Mouse (Mus musculus): Measurements from ENCODE around the gene Nr2c2.

The Nr2c2 gene

DNA sequence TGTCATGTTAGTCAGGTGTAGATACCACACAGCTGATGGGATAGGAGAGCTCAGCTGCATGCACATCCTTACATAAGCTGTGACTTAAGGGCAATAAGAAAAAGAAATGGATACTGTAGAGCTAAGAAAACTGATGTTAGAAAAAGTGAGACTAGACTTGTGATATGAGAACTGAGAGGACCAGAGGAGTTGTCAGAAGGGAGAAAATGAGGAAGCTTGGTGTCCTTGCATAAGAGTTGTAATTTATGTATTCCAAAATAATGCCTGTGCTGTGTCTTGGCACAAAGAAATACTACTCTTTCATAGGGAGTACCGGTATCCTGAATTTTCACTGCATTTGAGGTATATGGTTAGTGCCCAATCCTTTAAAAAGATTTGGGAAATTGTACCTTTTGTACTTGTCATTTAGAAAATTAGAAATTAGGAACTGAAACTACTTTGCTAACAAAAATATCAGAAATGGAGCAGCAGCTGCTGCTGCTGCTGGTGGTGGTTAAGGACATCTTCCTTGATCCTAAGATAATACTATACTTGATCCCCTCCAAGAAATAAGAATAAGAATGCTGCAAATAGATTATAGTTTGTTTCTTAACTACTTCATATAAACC is 35.8 kb downstream of the Nr2c2 start:
- DNase-seq (ENCODE audit: extremely low spot score, low spot score): no peak

DNA sequence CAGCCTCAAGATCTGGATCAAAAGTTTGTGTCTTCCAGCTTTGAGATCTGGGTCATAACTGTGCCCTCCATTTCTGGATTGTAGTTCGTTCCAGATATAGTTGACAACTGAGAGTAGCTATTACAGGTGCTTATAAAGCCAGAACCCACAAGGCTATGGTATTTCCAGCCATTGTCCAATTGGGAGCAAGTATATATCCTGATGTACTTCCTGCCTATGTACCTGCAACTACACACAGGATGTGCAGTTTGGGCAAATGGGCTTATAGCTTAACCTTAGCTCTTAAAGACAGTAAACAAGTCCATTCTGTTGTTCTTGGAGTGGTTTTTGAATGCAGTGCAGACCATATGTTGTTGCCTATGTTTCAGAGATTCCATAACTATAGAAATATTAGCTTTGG is 40.3 kb downstream of the Nr2c2 start:
- DNase-seq (ENCODE audit: extremely low spot score, low spot score): no peak

DNA sequence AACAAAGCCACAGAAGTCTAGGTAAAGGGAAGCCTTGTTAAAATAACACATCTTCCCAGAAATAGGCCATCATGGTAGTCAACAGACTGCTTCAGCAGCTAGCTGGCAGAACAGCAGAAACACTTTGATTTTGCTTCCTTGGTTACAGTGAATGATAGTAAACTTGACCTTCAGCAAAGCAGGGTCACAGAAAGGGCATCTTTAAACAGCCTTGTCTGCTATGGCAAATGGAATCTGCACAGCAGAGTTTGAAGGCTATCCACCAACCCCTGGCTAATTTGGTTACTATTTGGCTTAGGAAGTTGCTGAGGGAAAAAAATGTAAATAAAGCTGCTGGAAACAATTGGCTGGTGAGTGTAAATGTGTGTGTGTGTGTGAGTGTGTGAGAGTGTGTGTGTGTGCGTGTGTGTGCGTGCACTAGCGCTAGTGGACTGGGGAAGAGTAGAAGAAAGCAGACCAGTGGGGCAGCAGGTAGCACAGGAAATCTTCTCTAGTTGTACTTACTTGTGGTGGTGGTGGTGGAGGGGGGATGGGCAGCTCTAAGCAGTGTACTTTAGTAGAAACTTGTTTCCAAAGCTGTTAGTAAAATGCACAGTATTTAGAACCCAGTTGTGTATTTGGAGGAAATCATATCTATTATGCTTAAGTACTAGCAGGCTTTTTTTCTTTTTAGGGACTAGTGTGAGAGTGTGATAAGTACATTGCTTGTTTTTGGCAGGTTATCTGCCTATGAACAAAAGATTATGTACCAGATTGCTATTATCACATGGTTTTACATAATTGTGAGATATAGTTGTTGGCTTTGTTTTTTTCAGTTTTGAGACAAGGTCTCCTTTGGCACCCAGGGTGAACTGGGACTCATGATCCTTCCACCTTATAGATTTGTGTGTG is 41.1 kb downstream of the Nr2c2 start:
- no peak for DNase-seq (ENCODE audit: extremely low spot score, low spot score)

DNA sequence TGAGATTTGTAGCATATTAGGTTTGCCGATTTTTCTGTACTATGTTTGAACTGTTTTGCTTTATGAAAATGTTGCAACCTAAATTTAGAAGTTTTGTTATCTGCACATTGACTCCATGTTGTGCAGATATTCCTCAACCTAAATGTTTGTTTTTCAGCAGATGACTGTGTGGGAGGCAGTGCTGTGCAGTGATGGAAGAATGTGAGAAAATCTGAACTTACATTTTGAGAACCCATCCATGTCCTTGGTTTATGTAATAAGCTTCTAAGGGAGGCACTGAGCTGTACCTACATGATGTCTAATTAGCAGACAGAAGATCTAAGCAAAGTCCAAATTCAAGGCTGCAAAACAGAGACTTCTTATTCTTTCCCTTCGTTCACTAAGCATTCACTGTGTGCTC is 42.4 kb downstream of the Nr2c2 start:
- no peak for DNase-seq (ENCODE audit: extremely low spot score, low spot score)

DNA sequence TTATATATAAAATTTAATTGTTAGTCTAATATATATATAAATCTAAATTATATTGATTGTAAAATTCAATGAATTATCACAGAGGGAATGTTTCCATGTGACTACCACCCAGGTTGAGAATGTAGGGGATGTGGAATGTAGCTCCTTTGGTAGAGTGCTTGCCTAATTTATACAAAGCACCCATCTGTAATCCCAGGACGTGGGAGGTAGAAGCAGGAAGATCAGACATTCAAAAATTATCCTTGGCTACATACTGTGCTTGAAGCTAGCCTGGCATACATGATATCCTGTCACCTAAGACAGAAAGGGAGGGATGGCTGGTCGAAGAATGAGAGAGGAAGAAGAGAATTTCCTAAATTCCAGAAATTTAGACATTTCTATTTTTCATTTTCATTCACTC is 45.2 kb downstream of the Nr2c2 start:
- DNase-seq (ENCODE audit: extremely low spot score, low spot score): no peak

DNA sequence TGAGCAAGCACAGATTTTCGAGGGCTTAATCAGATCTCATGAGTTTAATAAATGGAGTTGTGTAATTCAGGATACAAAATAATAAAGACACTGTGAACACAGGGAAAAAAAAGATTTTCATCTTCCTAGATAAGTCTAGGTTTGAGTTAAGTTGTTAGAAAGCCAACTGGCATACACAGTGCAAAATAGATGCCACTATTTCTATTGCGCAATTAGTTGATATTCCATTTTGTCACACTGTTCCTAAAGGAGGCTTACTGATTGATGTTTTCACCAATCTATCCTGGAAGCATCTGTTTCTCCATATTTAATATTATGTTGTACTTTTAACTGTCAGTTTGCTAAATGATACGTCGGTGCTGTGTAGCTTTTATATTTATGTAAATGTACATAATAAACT is 54.7 kb downstream of the Nr2c2 start:
- no peak for DNase-seq (ENCODE audit: extremely low spot score, low spot score)

DNA sequence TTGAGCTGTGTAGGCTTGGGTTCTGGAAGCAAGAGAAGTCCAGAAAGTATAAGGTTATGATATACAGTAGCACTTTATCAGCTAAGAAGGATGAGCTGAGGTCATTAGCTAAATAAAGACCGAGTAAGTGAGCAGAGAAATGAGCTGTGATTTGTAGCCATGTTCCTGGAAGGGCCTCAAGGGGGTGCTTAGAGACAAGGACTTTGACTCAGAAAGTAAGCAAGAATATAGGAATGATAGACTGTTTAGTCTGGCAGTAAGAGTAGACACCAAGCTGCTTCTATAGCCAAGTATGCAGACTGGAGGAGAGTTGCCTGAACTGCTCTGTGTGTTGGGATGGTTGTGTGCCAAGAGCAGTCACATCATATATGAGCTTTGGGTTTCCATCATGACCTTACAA is 62.6 kb downstream of the Nr2c2 start:
- no peak for DNase-seq (ENCODE audit: extremely low spot score, low spot score)

DNA sequence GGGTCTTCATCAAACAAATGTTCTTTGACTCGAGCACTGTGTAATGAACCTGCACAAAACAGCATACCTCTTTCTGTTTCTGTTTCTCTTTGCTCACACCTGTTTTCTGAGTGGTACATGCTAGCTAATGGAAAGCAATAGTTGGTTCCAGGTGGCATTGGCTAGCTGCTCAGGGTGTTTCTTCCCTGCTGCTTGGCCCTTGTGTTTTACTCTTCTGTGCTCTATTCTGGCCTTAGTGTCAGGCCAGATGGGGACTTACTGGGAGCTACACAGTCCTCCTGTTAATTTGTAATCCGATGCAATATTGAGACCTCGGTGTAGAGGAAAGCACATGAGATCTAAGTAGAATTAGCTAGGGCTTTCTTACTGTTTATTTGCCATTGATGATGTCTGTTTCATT is 67.6 kb downstream of the Nr2c2 start:
- no peak for DNase-seq (ENCODE audit: extremely low spot score, low spot score)

DNA sequence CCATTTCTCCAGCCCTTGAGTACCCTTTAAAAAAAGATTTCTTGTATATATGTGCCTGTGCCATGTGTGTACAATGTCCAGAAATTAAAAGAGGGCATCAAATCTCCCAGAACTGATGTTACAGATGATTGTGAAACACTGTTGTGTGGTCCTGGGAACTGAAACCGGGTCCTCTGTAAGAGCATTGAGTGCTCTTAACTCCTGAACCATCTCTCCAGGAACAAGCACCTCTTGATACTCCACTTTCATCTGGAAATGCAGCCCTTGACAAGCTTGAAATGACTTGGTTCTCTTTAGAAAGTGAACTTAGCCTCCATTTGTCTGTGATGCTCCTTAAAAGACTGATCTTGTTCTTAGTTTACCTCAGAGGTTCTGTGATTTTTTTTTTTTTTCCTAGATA is 71.5 kb downstream of the Nr2c2 start:
- DNase-seq (ENCODE audit: extremely low spot score, low spot score): no peak

DNA sequence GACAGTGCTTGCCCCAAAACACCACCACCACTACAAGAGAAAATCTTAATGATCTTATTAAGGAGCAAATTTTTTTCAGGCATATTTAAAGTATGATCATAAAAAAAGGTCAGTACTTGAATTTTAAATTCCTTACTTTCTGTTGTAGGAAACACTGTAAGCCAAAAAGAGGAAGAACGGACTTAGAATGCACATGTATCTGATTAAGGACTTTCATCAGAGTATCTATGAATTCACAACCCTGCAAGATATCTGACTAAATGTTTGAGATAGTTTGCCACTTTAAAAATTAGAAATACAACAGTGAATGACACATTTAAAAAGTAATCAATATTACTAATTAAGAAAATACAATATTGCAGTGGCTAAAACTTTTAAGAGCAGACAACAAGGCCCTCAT is 85.3 kb downstream of the Nr2c2 start:
- no peak for DNase-seq (ENCODE audit: extremely low spot score, low spot score)

DNA sequence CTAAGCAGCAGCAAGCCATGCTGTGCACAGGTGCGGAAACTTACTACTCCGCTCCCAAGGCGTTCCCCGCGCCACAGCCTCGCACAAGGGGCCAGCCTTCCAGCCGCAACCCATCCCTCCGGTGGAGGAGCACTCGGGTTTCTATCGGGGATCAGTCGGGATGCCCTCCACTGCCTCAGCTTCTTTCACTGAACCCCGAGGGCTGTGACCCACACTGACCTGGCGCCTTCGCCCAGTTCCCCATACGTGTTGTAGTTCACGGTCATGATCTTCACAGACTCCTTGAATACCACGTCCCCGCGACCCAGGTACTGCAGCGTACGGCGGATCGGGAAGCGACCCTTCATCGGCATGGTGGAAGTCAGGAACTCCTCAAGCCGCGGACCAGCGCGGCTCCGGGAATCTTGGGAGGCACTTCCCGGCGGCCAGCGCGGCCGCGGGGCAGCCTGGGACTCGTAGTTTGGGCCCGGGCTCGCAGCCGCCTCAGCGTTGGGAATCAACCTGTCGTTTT is 92.5 kb downstream of the Nr2c2 start, which contains the start of gene Mrps25:
Mrps25 (minus strand) TSS at position 413 of the 511 bp plus-strand sequence.
- peak; percentile 77 for DNase-seq (ENCODE audit: extremely low spot score, low spot score)

DNA sequence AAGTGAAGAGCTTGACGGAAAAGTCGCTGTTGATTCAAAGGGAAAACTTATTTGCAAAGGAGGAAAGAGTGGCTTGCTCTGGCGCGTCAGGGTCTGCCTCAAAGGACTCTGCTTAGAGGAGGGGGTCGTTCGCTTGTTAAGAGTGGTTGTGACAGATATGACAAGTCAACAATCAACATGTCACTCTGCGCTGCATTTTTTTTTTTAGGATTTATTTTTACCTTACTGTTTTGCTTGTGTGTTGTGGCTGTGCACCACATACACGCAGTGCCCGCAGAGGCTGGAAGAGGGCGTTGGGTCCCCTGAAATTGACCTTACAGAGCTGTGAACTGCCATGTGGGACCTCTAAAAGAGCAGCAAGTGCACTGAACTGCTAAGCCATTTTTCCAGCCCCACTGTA is 93.0 kb downstream of the Nr2c2 start:
- DNase-seq (ENCODE audit: extremely low spot score, low spot score): no peak

DNA sequence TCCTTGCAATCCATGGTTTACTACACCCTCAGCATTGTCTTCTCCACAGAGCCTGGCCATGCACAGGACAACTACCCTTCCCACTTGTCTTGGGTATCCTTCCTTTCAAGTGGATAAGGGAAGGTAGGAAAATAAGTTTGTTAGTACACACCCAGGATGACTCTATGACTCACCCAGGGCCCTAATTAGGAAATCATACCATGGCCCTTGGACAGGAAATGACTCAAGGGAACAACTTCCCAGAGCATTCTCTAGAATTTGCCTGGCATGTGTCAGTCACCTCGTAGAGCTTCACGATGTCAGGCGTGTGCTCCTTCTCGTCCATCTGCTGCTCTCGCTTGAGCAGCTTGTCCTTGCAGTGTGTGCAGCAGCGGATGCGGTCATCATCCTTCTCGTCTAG is 108.2 kb downstream of the Nr2c2 start:
- DNase-seq (ENCODE audit: extremely low spot score, low spot score): no peak

DNA sequence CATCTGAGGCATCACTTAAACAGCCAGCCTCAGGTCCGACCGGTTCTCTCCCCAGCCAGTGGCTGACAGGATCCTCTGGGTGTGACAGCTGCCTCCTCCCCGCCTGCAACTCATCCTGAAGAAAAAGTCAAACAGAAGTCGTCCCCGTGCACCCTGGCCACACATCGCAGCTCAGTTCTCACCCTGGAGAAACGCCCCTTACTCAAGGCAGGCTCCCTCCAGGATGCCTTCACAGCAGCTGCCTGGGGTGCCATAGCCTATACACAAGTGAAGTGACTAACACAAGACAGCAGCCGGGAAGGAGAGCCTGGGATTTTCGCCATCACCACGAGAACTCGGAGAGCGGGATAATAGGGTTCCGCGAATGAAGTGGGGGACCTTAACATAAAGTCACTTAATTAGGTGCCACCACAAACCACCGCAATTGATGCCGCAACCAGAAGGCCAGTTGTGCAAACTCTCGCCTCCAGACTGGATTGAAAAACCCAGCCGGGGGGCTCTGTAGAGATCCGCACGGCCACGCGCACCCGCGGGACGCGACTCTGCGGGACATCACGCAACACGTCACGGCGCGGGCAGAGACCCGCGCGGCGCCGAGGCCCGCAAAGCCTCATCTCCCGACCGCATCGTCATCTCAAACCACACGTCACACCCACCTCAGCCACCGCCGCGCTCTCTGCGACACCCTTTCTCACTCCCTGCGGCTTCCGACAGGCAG is 123.0 kb downstream of the Nr2c2 start:
- peak; percentile 13 for DNase-seq (ENCODE audit: extremely low spot score, low spot score)

DNA sequence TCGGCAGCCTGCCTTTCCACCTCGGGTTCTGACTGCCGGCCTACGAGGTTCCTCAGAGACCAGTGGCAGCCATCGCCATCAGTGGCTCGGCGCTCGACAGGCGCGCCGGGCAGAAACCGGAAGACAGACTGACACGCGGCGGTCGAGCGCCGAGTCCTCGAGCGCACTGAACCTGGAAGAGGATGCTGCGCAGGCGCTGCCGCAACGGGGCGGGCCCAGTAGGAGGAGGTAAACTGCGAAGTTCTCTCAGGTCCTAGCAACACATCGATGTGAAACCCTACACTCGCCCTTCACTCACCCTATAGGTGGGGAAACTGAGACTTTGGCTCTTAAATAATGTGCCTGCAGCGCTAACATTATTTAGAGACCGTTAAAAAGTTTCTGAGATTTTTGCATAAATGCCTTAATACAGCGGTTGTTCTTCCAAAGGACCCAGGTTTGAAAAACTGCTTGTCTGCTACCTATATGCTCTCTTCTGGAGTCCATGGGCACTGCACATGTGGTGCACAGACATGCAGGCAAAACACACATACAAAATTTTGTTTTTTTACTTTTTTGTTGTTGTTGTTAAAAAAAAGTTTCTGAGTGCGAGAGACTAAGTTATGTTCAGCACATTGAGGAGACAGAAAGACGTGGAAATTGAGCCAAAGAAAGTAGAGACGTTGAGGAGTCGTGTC is 123.7 kb downstream of the Nr2c2 start, which contains the start of gene Rbsn:
Rbsn (minus strand) TSS at position 153 of the 677 bp plus-strand sequence.
- DNase-seq (ENCODE audit: extremely low spot score, low spot score): peak; percentile 95

DNA sequence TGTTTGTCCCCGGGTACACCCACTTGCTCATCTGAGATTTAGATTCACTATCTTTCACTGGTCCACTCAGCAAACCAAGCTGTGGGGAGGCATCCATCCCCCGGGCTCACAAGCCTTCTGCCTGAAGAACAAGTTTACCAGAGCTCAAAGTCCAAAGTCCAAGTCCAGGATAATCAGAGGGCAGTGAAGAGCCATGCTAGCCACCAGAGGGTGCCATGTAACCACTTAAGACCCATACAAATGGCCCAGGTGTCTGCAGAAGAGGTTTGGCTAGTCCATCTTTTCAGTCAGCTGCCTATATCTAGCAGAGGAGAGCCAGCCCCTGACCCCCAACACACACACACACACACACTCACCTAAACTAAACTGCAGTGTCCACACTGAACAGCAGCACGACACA is 128.3 kb downstream of the Nr2c2 start:
- DNase-seq (ENCODE audit: extremely low spot score, low spot score): peak; percentile 29

DNA sequence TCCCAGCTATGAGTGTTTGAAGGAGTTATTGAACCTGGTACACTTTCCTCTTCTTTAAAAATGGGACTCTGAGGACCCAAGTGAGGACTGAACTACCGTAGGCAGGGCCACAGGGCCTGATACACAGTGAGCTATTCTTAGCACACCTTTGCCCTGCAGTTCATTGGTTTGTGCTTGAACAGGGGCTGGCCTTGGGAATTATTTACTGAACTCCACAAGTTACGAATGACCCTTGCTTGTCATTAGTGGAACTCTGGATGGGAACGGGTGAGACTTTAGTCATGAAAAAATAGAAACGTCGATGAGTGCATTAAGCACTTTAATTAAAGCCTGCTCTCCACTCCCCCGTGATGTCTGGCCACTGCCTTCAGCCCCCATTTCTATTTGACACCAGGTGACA is 130.4 kb downstream of the Nr2c2 start:
- DNase-seq (ENCODE audit: extremely low spot score, low spot score): no peak

DNA sequence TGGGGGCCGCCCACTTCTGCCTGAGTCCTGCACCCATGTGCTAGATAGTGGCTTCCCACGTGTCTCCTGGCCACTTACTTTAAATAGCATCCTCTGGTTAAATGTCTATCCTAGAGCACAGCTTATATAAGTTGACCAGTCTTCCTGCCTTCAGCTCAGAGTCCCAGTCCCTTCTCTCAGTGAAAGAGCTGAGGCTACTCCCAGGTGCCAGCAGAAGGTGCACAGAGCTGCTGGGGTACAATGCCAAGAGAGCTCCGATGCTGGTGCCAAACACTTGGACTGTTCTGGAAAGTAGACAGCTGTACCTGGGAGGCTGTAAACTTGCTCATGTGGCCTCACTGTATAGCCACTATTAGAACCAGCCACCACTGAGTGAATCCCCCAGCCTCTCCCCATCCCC is 130.8 kb downstream of the Nr2c2 start:
- DNase-seq (ENCODE audit: extremely low spot score, low spot score): no peak

Measured in neural tube, embryonic 10.5 days (tissue).